Mouse (Mus musculus) spleen, adult 18-20 months (tissue): ENCODE results near the gene Hacd4.
"Not testable (repeated sequence)": the region's sequence is repeated elsewhere in the genome, so short reads cannot be mapped to it uniquely, and the experiment has no call there.

ENCODE experiments used
- DNase-seq, 2 experiments: peaks; one replicate each; pipeline ENCODE4 v3.0.0; 2022; ENCODE audit warnings: mixed read lengths in 2 of 2

The Hacd4 gene

GRCm38 (mm10) chr4:88432412-88433024 is 6.2 kb downstream of the Hacd4 start:
- no peak for DNase-seq

DNA sequence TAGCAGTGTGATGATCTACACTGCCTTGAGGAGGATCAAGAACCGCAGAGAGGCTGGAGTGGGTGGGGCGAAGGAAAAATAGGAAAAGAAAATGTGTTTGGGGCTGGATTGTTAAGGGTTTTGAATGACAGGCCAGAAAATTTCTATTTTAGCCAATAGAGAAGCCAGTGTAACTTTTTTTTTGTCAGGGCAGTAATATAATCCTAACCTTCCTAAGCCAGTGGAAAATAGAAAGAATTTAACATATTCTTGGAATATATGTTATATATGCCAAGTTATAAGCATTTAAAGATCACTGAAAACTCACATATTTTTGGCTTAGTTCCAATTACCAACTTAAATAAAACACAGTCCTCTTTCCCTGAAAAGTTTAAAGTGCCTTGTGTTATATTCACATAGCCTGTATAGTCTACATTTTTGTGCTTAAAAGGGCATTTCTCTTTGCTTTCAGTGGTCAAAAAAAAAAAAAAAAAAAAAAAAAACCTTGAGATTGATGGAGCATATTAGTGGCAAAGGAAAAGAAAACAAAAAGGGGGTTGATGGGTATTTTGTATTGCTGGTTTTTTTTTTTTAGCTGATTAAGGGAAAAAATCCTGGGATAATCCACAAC is 11.0 kb downstream of the Hacd4 start:
- DNase-seq = no peak

DNA sequence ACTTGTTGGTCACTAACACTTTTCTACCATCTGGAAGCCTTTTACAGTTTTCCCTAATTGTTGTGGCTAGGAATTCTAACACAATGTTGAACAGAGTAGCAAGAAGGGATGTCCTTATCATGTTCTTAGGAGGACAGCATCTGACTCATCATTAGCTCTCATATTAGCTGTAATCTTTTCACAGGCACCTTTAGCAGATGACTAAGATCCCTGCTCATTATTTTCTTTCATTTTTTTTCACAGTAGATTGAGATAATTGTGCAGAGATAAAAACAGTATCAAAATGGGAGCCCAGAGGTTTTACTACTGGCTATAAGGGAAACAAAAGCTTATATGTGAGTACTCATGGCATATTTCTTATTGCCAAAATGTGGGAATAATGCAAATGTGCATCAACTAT is 14.2 kb downstream of the Hacd4 start:
- DNase-seq = no peak

GRCm38 (mm10) chr4:88419378-88419777 is 19.4 kb downstream of the Hacd4 start:
- no peak for DNase-seq

GRCm38 (mm10) chr4:88415017-88415416 is 23.7 kb downstream of the Hacd4 start:
- DNase-seq = no peak

DNA sequence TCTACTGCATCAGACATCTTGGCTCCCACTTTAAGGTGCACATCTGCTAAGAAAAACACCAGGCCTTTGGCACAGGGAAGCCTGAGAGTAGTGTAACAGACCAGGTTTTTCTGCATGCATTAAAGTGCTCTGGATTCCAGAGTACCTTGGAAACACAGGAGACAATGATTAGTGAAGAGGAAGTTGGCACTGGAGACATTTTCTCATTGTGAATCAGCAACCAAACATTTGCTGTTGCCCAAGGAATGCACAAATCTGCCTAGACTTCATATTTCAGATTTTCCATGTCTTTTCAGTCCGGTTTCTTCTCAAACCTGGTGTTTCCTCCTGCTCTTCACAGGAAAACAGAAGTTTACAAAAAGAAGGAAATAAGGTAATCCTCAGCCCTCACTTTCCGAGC is 26.4 kb downstream of the Hacd4 start:
- DNase-seq = no peak

- no peak for DNase-seq
These were observed 29.4 kb downstream of the Hacd4 start for GRCm38 (mm10) chr4:88409279-88409678.

DNA sequence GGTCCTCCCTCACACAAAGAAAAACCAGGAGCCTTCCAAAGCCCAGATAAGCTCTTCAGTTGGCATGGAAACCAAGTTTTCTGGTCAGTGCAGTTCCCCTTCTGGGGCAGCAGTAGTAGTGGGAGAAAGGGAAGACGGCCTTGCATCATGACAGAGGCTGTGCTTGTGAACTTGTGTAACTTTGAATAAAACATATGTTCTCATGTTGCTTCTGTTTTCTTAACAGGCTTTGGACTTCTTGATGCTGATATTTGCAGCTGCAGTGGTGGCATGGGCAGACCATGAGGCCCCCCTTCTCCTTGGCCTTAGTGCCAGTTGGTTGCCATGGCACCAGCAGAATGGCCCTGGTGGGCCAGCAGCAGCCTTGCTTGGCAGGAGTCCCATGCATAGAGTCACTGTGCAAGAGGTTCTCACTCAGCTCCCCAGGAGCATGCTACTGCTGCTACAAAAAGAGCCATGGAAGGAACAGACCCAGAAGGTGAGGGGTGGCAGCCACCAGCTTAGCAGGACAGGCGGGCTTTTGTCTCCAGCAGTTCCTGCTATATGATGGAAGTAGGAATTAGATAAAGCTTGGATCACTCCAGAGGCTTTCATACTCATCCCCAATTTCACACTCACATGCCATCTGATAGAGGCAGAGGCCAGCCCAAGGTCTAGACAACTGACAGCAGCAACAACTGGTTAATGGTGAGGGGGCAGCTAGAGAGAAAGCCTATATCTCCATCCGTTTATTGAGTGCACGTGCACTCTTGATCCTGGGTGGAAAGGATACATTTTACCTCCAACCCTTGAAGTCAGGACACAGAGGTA is 31.6 kb downstream of the Hacd4 start:
- DNase-seq = no peak

DNA sequence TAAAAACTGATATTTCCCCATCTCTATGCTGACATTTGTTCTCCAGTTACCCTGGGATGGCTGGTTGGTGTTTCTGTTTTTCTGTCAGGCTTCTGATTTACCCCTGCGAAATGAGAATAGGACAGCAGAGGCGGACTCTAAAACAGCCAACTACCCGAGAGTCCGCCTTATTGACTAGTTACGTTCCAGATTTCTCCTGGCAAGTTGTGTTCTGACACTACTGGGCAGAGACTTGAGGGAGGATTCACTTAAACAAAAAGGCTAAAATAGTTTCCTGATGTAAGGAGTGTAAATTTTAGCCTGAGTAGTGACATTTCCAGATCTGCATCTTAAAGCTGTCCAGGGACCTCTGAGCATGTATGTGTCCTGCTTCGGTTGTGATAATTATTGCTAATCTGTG is 35.8 kb downstream of the Hacd4 start:
- DNase-seq = no peak

DNA sequence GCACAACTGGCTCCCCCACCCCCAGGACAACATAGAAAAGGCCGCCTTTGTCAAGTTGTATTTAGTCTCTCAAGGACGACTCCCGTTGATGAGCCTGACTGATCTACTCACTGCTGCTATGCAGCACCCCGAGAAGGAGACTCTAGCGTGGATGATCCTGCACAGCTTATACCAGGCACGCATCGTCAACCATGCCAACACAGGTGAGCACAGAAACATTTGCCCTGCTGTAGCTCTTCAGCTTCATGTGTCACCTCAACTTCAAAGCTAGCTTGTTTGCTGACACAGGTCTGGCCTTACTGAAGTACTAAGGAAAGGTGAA is 37.8 kb downstream of the Hacd4 start:
- no peak for DNase-seq

GRCm38 (mm10) chr4:88400302-88400991 is 38.3 kb downstream of the Hacd4 start:
- DNase-seq = no peak

GRCm38 (mm10) chr4:88396995-88397521 is 41.7 kb downstream of the Hacd4 start:
- DNase-seq = no peak

DNA sequence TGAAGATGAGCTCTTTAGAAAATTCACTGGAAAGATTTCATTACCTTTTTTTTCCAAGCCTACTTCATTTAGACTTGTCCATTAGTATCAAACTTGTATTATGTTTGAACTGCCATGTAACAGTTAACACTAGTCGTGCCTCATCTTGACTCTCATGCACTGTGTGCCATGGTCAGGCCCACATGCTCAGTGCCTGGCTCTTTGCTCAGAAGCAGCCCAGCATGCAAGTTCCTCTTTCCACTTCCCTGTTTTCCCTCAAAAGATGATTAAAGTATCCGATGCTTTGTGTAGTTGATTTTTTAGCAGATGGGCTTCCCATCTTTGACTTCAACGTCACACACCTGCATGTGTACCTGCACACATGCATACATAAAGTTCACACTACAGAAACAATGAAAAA is 43.0 kb downstream of the Hacd4 start:
- no peak for DNase-seq

DNA sequence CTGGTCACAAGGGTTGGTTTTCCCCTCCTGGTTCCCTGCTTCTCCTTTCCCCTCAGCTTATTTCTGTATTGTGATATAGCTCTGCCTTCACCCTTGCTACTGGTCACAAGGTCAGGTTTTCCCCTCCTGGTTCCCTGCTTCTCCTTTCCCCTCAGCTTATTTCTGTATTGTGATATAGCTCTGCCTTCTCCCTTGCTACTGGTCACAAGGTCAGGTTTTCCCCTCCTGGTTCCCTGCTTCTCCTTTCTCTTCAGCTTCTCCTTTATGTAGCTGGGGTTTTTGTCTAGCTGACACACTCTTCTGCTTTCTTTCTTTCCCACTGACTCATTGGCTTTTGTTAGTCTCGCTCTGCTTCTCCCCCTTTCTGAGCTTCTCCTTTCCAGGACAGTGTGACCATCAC is 48.1 kb downstream of the Hacd4 start:
- not testable (repeated sequence) for DNase-seq

DNA sequence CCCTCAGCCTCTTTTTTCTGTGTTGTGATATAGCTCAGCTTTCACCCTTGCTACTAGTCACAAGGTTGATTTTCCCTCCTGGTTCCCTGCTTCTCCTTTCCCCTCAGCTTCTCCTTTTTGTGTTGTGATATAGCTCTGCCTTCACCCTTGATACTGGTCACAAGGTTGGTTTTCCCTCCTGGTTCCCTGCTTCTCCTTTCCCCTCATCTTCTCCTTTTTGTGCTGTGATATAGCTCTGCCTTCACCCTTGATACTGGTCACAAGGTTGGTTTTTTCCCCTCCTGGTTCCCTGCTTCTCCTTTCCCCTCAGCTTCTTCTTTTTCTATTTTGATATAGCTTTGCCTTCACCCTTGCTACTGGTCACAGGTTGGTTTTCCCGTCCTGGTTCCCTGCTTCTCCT is 48.7 kb downstream of the Hacd4 start:
- DNase-seq = no peak

DNA sequence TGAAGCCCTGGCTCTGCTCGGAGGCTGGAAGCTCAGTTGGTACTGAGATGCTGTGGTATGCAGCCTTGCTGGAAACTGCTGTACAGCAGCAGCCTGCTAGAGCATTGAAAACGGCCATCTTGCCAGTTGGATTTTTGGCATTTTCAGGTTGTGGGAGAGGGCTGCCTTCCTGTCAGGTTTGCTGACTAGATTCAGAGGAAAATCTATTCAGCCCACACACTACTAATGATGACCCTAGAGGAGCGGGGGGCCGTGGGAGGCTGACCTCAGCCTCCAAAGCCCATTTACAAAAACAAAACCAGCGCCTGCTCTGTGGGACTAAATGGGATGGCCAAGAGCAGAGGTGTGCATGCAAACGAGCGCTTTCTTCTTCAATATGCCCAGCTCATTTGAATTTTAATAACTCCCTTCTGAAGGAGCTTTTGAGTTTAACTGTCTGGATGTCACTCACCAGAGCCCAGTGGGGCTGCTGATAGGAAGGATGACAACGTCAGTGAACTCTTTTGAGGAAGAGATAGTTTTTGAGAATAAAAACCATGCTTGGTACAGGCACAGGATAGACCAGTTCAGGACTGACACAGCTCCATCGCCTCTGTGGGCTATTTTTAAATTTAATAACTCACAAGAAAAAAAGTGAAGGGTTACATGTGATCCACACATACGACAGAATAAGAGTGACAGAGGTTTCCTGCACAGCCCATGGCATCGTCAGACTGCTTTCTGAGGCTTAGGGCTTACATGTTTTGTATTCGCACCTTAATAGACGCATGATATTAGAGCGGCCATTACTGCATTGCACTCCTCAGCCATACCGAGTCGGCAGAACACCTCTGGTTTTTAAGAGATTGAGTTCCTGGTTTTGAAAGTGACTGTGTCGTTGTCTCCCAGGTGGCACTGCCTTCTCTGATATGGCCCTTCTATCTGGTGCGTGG is 66.2 kb downstream of the Hacd4 start:
- DNase-seq = no peak

- no peak for DNase-seq
These were observed 67.9 kb downstream of the Hacd4 start for GRCm38 (mm10) chr4:88370819-88371218.

GRCm38 (mm10) chr4:88369951-88370350 is 68.8 kb downstream of the Hacd4 start:
- DNase-seq = no peak

DNA sequence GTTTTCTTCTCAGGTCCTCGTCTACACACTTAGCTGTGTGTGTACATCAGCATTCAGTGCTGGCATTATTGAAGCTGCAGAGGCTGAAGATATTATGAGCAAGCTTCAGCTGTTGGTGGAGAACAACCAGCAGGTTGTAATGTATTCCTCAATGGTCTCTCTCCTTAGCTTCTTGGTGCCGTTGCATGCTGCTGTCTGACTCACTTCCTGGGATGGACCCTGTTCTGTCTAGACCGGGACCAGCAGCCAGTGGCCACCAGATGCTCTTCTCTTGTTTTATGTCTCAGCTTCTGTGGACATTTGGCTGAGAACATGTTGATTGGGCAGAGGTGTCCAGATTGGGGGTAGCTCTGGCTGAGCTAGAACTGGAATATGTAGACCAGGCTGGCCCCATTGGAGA is 81.3 kb downstream of the Hacd4 start:
- no peak for DNase-seq

GRCm38 (mm10) chr4:88356652-88357051 is 82.1 kb downstream of the Hacd4 start:
- DNase-seq = no peak

GRCm38 (mm10) chr4:88350910-88351309 is 87.8 kb downstream of the Hacd4 start:
- DNase-seq = peak; percentile 11 to 50
